In genomic region chr16:59427960-59428359, GRCm38 (mm10) we compare ENCODE assay signal across 26 mouse cellular contexts. TPM values are rescaled to one million over a fixed set of nuclear protein-coding genes. Genes with fewer than 3 reads are reported as not detected.
"Had no signal": no experiment of that assay in that cellular context is flagged by ENCODE, and none has a peak within 500 bp of the region (broad histone marks: within the 10 kb centered on the region; RNA-seq: fewer than 3 reads in every experiment).

No protein-coding gene starts in this region.

- H3K9ac ChIP-seq: limb, embryonic 12.5 days; limb, embryonic 15.5 days; liver, embryonic 14.5 days; liver, postnatal 0 days; lung, embryonic 15.5 days had no signal

- H3K4me1 ChIP-seq: limb, embryonic 12.5 days; limb, embryonic 15.5 days; lung, embryonic 15.5 days had no signal

- DNase-seq: kidney, adult 18-20 months; kidney, adult 9 months; kidney, postnatal 14 days; kidney, postnatal 4 days; left cerebral cortex, postnatal 4 days; liver, postnatal 0 days; lung, postnatal 10 days; lung, postnatal 36 days; right cerebral cortex, adult 18-20 months; right cerebral cortex, postnatal 14 days; right cerebral cortex, postnatal 4 days; thymus, adult 2 months; thymus, postnatal 14 days; thymus, postnatal 4 days had no signal

- H3K36me3 ChIP-seq: limb, embryonic 12.5 days; limb, embryonic 15.5 days; lung, embryonic 15.5 days had no signal

- H3K27ac ChIP-seq: limb, embryonic 12.5 days; limb, embryonic 15.5 days; liver, embryonic 14.5 days; lung, embryonic 15.5 days; stomach, postnatal 0 days had no signal

- H3K9me3 ChIP-seq: limb, embryonic 12.5 days; limb, embryonic 15.5 days; lung, embryonic 15.5 days had no signal

- H3K27me3 ChIP-seq: limb, embryonic 12.5 days; limb, embryonic 15.5 days; lung, embryonic 15.5 days had no signal

- H3K4me2 ChIP-seq: limb, embryonic 12.5 days; limb, embryonic 15.5 days; liver, embryonic 11.5 days; lung, embryonic 15.5 days had no signal

- ATAC-seq: intestine, embryonic 16.5 days; liver, postnatal 0 days had no signal

- H3K4me3 ChIP-seq: limb, embryonic 12.5 days; limb, embryonic 15.5 days; lung, embryonic 15.5 days; myocyte had no signal

RNA-seq across cellular contexts. Expression of gene Gabrr3, which starts 20.8 kb away (rescaled TPM):
- total RNA-seq: layer of hippocampus, postnatal 14 days; left cerebral cortex, postnatal 4 days; megakaryocyte-erythroid progenitor cell, adult 5-6 weeks; monocyte, adult 5-6 weeks had no signal
- polyA plus RNA-seq: intestine, embryonic 16.5 days; limb, embryonic 15.5 days; liver, embryonic 11.5 days; liver, embryonic 14.5 days; liver, postnatal 0 days; lung, embryonic 15.5 days; myocyte; stomach, embryonic 14.5 days; stomach, postnatal 0 days had no signal
